Mouse (Mus musculus) gastrocnemius, postnatal 4 days (tissue): ENCODE results near the gene Scamp4. TPM values are rescaled to one million over a fixed set of nuclear protein-coding genes. Genes with fewer than 3 reads are reported as not detected.

Experiments
- DNase-seq, 2 experiments: peaks; one replicate each; pipeline ENCODE4 v3.0.0; 2021 to 2022; ENCODE audit warnings: low spot score in 2 of 2, mixed read lengths in 2 of 2
- total RNA-seq, 2 experiments: library from RNA; stranded (reverse); gene quantifications; 2 replicates each; pipeline ENCODE4 v1.2.3; 2021

Scamp4 gene
- total RNA-seq, 2 experiments from 2014 or later: 27.4 to 27.9 TPM

DNA sequence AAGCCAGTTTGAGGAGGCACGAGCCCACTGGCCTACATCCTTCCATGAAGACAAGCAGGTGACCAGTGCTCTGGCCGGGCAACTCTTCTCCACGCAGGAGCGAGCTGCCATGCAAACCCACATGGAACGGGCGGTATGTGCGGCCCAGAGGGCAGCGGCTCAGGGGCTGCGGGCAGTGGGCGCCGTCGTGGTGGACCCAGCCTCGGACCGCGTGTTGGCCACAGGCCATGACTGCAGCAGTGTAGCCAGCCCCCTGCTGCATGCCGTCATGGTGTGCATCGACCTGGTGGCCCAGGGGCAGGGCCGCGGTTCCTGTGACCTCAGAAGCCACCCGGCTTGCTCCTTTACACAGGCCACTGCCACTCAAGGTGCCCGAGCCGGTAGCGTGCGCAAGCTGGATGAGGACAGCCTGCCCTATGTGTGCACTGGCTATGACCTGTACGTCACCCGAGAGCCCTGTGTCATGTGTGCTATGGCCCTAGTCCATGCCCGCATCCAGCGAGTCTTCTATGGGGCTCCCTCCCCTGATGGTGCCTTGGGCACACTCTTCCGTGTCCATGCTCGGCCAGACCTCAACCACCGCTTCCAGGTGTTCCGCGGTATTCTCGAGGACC lies 4.2 kb downstream of the Scamp4 start:
- no peak for DNase-seq

DNA sequence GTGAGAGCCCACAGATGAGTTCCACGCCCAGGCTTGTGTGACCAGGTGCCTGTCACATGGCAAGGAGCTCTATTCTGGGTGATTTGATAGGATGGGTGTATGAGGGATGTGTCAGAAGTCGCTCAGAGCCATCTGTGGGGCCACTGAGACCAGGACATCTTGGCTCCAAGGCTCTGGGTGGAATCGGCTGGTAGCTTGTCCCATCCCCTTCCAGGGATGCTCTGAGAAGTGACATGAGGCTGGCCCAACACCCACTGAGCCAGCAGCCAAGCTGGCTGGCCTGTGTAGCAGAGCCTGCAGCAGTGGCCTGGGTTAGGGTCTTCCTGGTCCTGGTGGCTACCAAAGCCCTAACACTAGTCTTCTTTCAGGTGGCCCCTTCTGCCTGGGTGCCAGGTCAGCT lies 5.8 kb downstream of the Scamp4 start:
- DNase-seq: no peak

GRCm38 (mm10) chr10:80609269-80609924 lies 6.7 kb downstream of the Scamp4 start:
- DNase-seq: no peak

- DNase-seq: no peak
Measured at GRCm38 (mm10) chr10:80610116-80610785, 7.6 kb downstream of the Scamp4 start.

GRCm38 (mm10) chr10:80611024-80611423 lies 8.4 kb downstream of the Scamp4 start:
- no peak for DNase-seq

DNA sequence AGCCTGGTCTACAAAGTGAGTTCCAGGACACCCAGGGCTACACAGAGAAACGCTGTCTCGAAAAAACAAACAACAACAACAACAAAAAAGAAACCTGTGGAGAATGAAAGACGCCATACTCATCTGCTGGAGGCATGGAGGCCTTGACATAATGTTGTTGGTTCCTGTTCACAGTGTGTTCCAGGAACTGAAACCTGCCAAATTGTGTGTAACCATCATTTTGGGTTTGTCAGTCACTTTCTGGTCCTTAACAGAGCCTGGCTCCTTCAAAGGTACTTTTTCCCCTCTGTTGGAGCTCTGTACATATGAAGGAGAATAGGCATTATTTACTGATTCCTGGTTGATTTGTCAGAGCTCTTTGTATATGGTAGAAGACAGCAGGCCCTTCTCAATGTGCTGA lies 9.2 kb downstream of the Scamp4 start:
- no peak for DNase-seq

DNA sequence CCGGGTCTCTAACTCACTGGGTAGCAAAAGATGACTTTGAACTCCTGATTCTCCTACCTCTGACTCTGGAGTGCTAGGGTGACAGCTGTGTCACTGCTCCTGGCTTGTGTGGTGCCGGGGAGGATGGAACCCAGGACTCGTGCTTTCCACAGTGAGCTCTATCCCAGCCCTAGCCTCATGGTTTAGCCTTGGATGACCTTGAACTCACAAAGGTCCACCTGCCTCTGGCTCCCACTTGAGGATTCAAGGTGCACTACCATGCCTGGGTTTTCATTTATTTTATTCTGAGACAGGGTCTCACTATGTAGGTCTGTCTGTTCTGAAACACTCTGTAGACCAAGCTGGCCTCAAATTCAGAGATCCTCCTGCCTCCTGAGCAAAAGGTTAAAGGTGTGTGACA lies 11.1 kb downstream of the Scamp4 start:
- DNase-seq: no peak

GRCm38 (mm10) chr10:80614351-80614750 lies 11.7 kb downstream of the Scamp4 start:
- no peak for DNase-seq

DNA sequence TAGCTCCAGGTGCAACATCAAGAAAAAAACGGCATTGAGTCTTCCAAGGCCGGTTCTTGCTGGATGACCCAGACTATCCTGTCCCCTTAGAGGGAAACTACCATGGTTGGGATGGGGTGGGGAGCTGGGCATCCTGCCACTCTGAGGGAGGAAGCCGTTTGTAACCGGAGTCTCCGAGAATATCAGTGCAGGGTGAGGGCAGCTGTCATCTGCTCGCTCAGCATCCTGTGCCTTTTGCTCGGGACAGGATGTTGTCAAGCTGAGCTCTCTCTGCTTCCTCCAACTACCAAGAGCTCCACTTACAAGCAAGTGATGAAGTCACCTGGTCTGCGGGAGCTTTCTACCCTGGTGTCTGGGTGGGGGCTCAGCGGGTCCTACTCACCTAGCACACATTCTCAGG lies 15.5 kb downstream of the Scamp4 start:
- no peak for DNase-seq

DNA sequence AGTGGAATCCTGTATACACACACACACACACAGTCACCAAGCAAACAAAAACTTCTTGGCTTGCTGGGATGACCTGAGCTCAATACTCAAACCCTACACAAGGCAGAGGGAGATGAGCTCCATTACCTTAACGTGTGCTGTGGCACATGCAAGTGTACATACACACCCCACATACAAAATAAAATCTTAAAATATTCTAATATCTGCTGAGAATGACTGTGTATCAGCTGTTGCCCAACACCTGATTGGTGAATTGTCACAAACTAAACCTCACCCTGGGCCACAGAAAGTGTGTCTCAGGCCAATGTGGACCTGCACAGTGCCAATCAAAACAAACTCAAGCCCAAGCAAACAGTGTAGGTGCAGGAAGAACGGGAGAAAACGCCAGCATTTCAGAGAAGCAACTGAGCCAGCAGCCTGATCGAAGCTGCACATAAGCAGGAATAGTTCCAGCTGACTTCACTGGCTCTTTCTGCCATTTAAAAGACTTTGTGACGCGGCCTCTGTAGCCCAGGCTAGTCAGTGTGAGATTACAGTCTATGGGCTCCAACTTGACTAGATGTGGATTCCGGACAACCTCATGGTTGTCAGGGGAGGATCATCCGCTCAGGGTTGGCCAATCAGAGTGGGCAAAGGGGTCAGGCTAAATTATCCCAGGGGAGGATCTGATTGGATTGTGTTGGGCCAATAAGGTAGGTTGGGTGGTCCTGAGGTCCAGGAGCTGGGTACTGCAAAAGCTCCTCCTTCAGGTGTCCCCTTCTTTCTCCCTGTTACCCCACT lies 17.0 kb downstream of the Scamp4 start:
- DNase-seq: no peak

DNA sequence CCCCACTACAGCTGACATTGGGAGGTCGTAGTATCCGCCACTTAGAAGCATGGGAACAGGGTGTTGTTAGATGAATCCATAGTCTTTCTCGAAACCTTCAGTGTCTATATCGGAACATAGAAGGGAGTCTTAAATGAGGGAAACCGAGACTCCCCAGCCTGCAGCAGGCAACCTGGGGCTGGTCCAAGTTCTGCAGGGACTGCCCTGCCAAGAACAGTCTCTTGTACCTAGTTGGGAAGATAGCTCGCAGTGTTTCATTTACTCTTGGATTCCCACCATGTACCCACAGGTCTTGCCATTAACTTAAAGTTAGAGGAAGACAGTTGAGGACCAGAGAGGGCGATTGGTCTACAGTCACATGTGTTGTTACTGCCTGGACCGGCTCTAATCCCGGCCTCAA lies 17.7 kb downstream of the Scamp4 start:
- no peak for DNase-seq

DNA sequence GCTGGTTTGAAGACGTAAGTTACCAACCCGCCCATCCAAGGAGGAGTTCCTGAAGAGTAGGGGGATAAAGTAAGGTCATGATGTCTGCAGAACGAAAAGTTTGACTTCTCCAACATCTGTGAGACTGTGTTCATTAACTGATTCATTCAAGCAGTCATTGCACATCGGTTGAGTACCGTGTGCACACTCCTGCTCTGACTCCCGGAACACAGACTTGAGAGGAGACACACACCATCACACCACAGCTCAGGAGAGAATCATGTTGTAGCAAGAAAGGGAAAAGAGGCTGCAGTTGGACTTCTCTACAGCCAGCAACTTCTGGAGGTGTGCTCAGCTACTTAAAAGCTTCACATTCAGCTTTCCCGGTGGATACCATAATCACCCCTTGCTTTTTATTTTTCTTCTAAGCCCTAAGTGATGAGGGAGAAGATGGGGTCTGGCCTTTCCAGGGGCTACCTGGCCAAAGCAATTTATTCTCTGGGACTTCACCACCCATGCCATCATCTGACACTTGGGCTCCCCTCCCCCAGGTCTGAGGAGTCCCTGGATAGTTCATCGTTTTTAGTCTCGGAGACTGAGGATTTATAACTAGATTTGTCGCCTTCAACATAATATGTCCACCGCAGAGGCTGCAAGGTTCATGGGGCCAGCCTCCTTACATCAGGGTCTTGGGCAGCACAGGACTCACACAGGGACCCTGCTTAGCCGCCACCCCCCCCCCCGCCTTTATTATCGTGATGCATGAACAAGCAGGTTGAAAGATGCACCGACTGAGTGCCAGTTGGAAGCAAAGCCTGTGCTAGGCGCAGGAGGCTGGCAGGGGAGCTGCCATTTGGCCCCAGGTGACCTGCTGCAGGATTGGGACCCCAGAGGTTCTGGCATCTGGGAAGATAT lies 18.4 kb downstream of the Scamp4 start:
- DNase-seq: no peak

- DNase-seq: no peak
Measured at GRCm38 (mm10) chr10:80621690-80621939, 18.9 kb downstream of the Scamp4 start.

DNA sequence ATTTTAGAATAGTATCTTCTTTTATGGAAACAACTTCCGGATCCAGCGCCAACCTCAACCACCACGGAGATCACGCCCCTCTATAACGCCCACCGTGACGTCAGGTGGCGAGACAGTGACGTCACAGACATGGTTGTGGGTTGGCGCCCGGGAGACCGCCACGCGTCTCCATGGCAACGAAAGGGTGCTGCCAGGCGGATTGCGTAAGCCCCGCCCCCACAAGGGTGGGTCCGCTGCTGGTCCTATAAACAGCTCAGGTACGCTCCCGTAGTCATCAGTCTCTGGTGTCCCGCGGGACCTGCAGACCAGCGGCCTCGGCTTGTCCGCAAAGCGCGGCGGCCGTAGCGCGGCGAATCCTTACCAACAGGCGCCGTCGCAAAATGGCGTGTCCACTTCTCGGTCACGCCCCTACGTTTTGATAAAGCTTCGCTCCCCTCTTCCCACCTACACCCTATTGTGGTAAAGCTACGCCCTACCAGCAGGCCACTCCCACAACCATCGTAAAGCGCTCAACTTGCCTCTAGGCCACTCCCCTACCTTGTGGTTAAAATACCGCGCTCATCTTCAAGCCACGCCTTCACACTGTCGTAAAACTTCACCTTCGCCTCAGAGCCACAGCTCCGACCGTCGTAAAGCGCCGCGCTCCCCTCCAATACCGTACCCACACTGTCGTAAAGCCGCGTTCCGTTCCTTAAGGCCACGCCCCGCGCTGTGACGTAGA lies 19.4 kb downstream of the Scamp4 start:
- peak; percentile 96 to 99 for DNase-seq

- peak in 1 of 2 experiments; percentile 61 for DNase-seq
Measured at GRCm38 (mm10) chr10:80622661-80623456, 20.2 kb downstream of the Scamp4 start, which contains the start of gene Csnk1g2. Csnk1g2 (plus strand) TSS chr10:80622838.

DNA sequence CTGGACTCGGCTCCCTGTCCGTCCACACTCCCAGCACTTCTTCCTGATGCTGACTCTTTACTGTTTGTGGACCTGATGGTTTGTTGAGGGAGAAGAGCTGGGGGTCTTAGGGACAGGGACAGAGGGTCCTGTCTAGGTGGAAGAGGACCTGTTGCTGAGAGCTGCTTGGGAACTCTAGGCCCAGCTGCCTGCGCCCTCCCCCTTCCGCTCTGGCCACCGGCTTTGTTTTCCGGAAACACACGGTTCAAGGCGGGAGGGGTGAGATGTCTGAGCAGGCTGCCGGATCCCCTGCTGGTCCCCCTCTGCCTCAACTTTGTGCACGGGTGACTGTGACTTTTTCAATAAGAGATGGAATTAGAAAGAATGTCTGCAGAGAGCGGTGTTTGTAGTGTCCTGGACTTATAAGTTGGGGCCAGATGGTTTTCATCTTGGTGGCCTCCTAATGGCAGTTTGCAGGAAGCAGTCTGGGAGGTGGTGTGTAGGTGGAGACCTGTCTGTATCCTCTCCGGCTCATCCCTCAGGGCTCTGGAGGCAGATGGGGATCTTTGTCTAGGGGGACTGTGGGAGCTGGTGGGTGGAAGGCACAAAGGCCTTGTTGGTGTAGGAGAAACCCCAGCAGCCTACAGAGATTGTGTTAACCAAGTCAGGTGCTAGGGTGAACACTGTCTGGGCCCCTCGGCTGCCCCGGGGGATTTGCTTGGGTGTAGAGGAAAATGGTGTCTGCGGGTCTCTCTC lies 21.0 kb downstream of the Scamp4 start:
- peak in 1 of 2 experiments; percentile 58 for DNase-seq

- DNase-seq: no peak
Measured at GRCm38 (mm10) chr10:80625764-80626163, 23.1 kb downstream of the Scamp4 start.

- DNase-seq: no peak
Measured at GRCm38 (mm10) chr10:80627685-80628084, 25.0 kb downstream of the Scamp4 start.

DNA sequence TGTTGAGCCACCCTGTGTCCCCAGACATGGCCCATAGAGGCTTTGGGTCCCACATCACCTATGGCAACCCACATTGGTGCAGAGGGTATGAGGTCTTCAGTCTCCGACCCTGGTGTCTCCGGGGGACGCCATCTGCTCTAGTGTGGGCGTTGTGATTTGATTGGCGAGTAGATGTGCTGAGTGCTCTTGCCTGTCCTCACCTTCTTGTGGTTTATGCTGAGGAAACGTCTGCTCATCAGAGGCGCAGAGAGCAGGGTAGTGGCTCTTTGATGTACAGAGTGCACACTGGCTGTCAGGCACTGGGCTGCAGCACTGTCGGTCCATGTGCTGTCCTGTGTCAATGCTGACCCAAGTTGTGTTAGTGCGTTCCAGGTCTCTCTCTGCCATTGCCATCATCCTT lies 26.3 kb downstream of the Scamp4 start:
- no peak for DNase-seq
